Mouse (Mus musculus) heart, postnatal 0 days (tissue): ENCODE measurements at regions not wholly inside any gene's neighbourhood (a gene's known extent, or its start where the extent isn't known, plus 50 kb on each side); places are given as distances from the start of the nearest gene placed in this dataset.

Source experiments
- CTCF ChIP-seq: IDR thresholded peaks from 2 replicates; pipeline ENCODE4 v1.5.1; 2016; ENCODE audit warnings: antibody characterized with exemption, control low read depth, low read depth
- EP300 ChIP-seq: IDR thresholded peaks from 2 replicates; pipeline ENCODE4 v1.6.1; 2016; ENCODE audit warnings: antibody characterized with exemption, low read depth

DNA sequence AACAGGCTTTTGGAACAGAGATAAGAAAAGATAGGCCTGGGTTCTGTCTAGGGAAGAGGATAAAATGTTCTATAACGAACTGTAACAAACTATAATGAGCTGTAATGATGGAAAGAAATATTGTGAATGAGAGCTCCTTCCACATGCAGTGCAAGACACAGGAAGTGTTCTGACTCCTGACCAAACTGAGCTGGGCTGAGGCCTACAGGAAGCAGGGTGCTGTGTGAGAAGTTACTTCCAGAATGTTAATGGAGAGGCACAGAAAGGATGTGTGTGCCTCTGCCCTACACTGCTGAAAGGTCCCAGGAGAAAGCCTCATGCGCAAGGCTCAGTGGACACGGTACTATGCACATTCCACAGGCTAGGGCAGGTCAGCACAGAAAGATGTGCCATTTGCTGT is 80.8 kb downstream of the Gm12728 start:
- TF ChIP-seq CTCF (no peak), EP300 (no peak)
